Mouse (Mus musculus): ENCODE results near the gene Pepd. TPM values are rescaled to one million over a fixed set of nuclear protein-coding genes. Genes with fewer than 3 reads are reported as not detected.

The Pepd gene
- total RNA-seq, 2 experiments from 2014 or later: 37.4 to 40.0 TPM

GRCm38 (mm10) chr7:35054977-35055618 is 142.9 kb downstream of the Pepd start:
- DNase-seq (ENCODE audit: low spot score in 2 of 2): no peak

GRCm38 (mm10) chr7:35055619-35056435 is 143.6 kb downstream of the Pepd start:
- peak; percentile 71 to 81 for DNase-seq (ENCODE audit: low spot score in 2 of 2)

DNA sequence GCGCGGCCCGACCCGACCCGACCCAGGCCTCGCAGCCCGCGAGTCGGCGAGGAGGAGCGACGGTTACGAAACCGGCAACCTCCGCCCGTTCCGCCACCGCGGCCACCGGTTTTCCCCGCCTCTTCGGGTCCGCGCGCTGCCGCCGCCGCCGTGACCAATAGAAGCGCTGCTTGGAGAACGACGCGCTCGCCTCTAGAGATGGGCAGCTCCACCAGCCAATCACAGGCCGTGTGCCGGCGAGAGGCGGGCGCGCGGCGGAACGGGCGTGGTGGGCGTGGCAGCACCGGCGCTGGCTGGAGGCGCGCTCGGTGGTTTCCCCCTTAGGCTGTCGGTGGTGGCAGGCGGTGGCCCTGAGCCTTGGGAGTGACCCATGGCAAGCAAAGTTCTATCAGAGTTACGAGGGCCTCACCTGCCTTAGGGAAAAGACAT is 144.3 kb downstream of the Pepd start, which contains the start of gene Cebpg:
Gene Cebpg (minus strand): TSS at position 138 of the 429 bp plus-strand sequence.
- peak; percentile 98 to 99 for DNase-seq (ENCODE audit: low spot score in 2 of 2)

DNA sequence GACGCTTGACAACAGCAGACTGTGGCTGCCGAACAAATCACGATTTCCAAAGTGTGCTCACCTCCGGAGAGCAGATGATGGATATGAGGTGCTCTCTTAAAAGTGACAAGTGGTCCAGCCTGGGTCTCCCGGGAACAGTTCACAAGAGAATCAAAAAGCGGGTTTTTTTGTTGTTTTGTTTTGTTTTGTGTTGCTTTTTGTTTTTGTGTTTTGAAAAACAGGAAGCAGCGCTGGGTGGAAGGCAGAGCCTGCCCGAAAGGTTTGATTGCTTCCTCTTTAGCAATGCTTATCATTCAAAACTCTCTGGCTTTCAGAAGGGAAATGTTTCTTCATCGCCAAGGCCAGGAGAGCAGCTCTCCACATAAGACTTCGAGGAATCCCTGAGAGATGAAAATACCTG is 144.8 kb downstream of the Pepd start:
- DNase-seq (ENCODE audit: low spot score in 2 of 2): no peak

GRCm38 (mm10) chr7:35057569-35057968 is 145.4 kb downstream of the Pepd start:
- no peak for DNase-seq (ENCODE audit: low spot score in 2 of 2)

GRCm38 (mm10) chr7:35058329-35058728 is 146.2 kb downstream of the Pepd start:
- DNase-seq (ENCODE audit: low spot score in 2 of 2): no peak

GRCm38 (mm10) chr7:35059467-35059866 is 147.3 kb downstream of the Pepd start:
- no peak for DNase-seq (ENCODE audit: low spot score in 2 of 2)

- DNase-seq (ENCODE audit: low spot score in 2 of 2): peak in 1 of 2 experiments; percentile 49
Observed at GRCm38 (mm10) chr7:35064286-35065258, 152.4 kb downstream of the Pepd start.

GRCm38 (mm10) chr7:35065958-35066357 is 153.8 kb downstream of the Pepd start:
- DNase-seq (ENCODE audit: low spot score in 2 of 2): no peak

DNA sequence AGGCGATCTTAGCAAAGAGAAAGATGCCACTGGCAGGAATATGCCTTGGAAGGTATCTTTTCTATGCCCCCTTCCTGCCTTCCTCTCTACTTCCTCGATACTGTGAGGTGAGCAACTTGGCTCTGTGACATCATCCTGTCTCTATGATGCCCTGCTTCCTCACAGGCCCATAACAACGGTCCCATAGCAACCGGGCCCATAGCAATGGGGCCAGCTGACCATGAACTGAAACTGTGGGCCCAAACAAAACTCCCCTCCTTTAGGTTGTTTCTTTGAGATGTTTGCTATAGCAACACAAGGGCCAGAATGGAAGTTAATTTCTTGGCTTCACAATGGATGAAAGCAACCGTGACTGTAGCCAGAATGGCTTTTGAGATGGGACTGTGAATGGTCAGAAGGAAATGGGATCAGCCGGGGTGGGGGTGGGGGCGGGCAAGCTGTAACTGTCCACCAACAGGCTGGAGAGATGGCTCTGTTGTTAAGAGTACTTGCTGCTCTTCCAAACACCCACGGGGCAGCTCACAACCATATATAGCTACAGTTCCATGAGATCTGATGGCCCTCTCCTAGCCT is 154.5 kb downstream of the Pepd start:
- DNase-seq (ENCODE audit: low spot score in 2 of 2): no peak

GRCm38 (mm10) chr7:35076645-35077044 is 164.5 kb downstream of the Pepd start:
- DNase-seq (ENCODE audit: low spot score in 2 of 2): no peak

DNA sequence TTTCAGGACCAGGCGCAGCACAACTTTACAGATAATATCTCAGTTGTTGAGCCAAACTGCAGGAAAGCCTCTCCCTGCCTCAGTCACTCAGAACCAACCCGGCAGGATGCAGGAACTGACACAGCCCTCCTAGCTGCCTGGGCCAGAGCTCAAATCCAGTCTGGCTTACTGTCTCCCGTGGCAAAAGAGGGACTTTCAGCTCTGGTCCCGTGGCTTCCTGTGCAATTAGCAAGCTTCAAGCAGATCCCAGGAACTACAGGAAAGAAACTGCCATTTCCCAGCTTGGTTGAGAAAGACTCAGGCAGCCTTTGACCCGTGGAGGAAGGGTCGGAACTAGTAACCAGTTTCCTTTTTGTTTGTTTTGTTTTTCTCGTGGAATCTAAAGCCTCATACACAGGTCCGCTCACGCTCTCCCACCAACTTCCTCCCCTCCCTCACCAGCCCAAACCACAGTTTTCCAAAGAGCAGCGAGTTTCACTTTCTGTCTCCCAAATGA is 168.7 kb downstream of the Pepd start:
- DNase-seq (ENCODE audit: low spot score in 2 of 2): no peak

GRCm38 (mm10) chr7:35081406-35082104 is 169.4 kb downstream of the Pepd start:
- no peak for DNase-seq (ENCODE audit: low spot score in 2 of 2)

DNA sequence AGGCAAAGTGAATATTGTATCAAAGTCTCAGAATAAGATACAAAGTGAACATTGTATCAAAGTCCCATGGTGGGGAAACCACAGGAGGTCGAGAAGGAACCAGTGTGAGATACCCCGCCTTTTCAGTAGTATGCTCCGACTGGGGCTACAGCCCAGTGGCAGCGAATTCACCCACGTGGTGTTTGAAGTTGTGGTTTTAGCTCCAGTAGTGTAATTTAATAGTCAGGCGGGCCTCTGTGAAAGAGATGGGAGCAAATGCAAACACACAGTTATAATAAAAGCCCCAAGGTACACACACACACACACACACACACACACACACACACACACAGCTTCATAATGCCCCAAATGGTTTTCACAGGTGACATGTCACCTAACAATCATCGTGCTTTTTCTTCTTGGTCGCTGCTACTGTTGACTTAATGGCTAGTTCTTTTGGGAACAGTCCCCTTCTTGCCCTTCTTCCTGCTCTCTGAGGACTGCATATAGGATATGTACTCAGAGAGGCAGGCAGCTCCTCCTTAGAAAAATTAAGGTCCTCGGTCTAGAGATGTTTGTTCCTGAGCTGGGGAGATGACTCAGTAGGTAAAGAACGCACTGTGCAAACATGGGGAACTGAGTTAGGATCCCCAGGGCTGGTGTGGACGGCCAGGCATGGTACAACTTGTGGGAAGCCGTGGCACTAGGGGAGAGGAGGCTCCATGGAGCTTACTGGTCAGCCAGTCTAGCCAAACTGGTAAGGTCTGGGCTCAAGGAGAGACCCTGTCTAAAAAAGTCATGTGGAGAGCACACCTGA is 172.6 kb downstream of the Pepd start:
- DNase-seq (ENCODE audit: low spot score in 2 of 2): no peak

DNA sequence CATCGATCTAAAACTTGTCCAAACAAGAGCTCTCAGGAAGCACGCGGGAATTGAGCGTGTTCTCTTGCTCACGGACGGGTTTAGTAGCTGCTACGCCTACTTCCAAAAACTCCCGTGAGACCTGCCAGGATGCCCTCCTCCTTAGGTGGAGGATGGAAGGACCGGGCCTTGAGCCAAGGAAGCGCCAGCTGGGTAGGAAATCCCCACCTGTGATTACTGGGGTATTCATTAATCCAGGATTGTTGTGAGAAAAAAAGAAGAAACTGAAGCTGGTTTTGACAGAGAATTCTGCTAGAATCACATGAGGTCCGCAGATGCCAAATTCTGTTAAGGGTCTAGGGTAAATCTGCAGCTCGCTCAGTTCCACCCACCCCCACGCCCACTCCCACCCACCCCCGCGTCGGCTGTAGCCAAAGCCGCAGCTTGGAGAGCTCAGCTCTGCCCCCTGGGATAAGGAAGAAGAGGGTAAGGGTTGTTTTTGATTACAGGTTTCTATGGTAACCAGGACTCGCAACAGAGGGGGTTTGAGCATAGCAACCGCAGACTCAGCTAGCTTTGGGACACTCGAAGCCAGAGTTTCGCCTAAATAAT is 174.2 kb downstream of the Pepd start:
- DNase-seq (ENCODE audit: low spot score in 2 of 2): peak; percentile 42 to 51

DNA sequence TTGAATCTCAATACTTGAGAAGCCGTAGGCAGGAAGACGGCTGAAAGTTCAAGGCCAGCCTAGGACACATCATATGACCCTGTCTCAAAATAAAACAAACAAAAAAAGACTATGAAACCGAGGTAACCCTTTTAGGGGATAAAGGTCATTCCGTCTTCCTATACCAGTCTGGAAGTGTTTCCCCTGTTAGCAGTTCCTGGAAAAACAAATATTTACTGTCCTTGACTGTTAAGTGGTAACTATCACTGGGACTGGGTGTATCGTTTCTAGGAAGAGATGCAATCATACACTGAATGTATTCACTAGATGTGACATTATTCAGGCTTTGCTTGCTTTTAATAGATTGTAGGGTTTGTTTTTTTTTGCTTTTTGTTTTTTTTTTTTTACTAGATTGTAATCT is 178.4 kb downstream of the Pepd start:
- DNase-seq (ENCODE audit: low spot score in 2 of 2): no peak
